Mouse (Mus musculus) heart, postnatal 0 days (tissue): ENCODE measurements around the gene Med25. TPM values are rescaled to one million over a fixed set of nuclear protein-coding genes. Genes with fewer than 3 reads are reported as not detected.

Experiments
- ATAC-seq: fragments of 200-750 bp; cut with Nextera tagmentation; 2 replicates; pipeline ENCODE4 v1.8.0; 2017; ENCODE audit warnings: low read depth, moderate number of reproducible peaks, moderate library complexity; ENCODE audit not compliant: insufficient read depth
- DNase-seq: peaks from one replicate; pipeline ENCODE4 v3.0.0-alpha.2; 2016; ENCODE audit warnings: low spot score
- H3K27ac ChIP-seq: fragments of 300-500 bp; sonication (generic); 2 replicates; pipeline ENCODE4 v1.5.1; 2014; ENCODE audit warnings: low read depth, mild to moderate bottlenecking
- H3K27me3 ChIP-seq: fragments of 300-500 bp; sonication (generic); 2 replicates; pipeline ENCODE4 v1.6.1; 2014; ENCODE audit warnings: low read length, mixed read lengths; ENCODE audit not compliant: control insufficient read depth, insufficient read depth
- H3K36me3 ChIP-seq: fragments of 300-500 bp; sonication (generic); replicated peaks from 2 replicates; pipeline ENCODE4 v1.6.1; 2014; ENCODE audit warnings: low read length, mixed read lengths; ENCODE audit not compliant: control insufficient read depth, insufficient read depth
- H3K4me1 ChIP-seq: fragments of 300-500 bp; sonication (generic); 2 replicates; pipeline ENCODE4 v1.6.1; 2014; ENCODE audit warnings: antibody characterized with exemption; ENCODE audit not compliant: control insufficient read depth, insufficient read depth
- H3K4me2 ChIP-seq: fragments of 300-500 bp; sonication (generic); 2 replicates; pipeline ENCODE4 v1.6.1; 2014; ENCODE audit warnings: low read depth, mild to moderate bottlenecking, low read length, moderate library complexity
- H3K4me3 ChIP-seq: fragments of 300-500 bp; sonication (generic); 2 replicates; pipeline ENCODE4 v1.5.1; 2014; ENCODE audit warnings: low read depth, low read length
- H3K9ac ChIP-seq: fragments of 300-500 bp; sonication (generic); replicated peaks from 2 replicates; pipeline ENCODE4 v1.6.1; 2014; ENCODE audit warnings: low read depth, low read length, mixed read lengths
- H3K9me3 ChIP-seq: fragments of 300-500 bp; sonication (generic); replicated peaks from 2 replicates; pipeline ENCODE4 v1.6.1; 2016; ENCODE audit warnings: low read length; ENCODE audit not compliant: control insufficient read depth
- CTCF ChIP-seq: IDR thresholded peaks from 2 replicates; pipeline ENCODE4 v1.5.1; 2016; ENCODE audit warnings: antibody characterized with exemption, control low read depth, low read depth
- EP300 ChIP-seq: IDR thresholded peaks from 2 replicates; pipeline ENCODE4 v1.6.1; 2016; ENCODE audit warnings: antibody characterized with exemption, low read depth
- WGBS: fragments of 180-500 bp; shearing (Covaris S2); extraction: QIAGEN DNeasy Blood & Tissue Kit; methylation state at CpG from one replicate; pipeline ENCODE4 v1.1.7; 2014; 5-methylcytosine and 5-hydroxymethylcytosine counted together
- polyA plus RNA-seq: library from polyadenylated mRNA; unstranded; fragments of >200 nt; fragmentation: Nextera tagmentation; extraction: Ambion mirVana; gene quantifications from 2 replicates; pipeline ENCODE4 v1.2.1, GENCODE M21; 2015
- total RNA-seq: library from RNA; depleted of rRNA; stranded (reverse); fragments of >200 nt; gene quantifications from 2 replicates; pipeline ENCODE4 v1.2.3, GENCODE M21; 2014; ENCODE audit warnings: low replicate concordance

Gene Med25
- total and polyA plus RNA-seq, 2 experiments from 2014 or later: 73.3 to 112 TPM

DNA sequence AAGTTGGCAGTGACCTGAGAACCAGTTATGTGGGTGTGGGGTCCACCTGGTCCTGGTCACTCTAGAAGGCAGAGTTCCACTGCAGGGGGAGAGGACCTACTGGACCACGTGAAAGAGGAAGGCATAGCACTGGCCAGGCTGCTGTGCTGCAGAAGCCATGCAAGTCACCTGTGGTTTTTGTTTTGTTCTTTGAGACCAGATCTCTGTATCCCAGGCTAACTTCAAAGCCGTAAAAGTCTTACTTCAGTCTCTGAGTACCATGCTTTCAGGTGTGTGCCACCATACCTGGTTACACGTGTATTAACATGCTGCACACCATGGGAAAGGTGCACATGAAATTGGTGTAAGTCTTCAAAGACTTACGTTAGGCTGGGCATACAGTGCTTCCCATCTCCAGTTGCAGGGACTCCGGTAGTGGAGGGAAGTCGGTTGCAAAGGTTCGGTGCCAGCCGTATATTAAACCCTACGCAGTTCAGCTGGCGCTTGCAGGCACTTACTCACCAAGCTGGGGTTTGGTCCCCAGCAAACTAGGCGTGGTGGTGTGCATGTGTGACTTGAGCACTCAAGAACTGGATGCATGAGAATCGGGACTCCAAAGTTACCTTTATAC, 40.8 kb downstream of the Med25 start:
- ATAC-seq: no peak
- DNase-seq: no peak
- Histone ChIP-seq H3K4me3 (no peak overlapping the region), H3K4me2 (no peak overlapping the region), H3K9me3 (no peaks in the 10 kb centered on the region), H3K27ac (no peak overlapping the region), H3K27me3 (no peaks in the 10 kb centered on the region), H3K36me3 (peaks cover 7% of the 10 kb centered on the region), H3K9ac (no peak overlapping the region), H3K4me1 (peaks cover 34% of the 10 kb centered on the region)
- 88% methylated on average over 12 of the region's 12 CpGs for WGBS
- TF ChIP-seq EP300 (no peak), CTCF (no peak)

DNA sequence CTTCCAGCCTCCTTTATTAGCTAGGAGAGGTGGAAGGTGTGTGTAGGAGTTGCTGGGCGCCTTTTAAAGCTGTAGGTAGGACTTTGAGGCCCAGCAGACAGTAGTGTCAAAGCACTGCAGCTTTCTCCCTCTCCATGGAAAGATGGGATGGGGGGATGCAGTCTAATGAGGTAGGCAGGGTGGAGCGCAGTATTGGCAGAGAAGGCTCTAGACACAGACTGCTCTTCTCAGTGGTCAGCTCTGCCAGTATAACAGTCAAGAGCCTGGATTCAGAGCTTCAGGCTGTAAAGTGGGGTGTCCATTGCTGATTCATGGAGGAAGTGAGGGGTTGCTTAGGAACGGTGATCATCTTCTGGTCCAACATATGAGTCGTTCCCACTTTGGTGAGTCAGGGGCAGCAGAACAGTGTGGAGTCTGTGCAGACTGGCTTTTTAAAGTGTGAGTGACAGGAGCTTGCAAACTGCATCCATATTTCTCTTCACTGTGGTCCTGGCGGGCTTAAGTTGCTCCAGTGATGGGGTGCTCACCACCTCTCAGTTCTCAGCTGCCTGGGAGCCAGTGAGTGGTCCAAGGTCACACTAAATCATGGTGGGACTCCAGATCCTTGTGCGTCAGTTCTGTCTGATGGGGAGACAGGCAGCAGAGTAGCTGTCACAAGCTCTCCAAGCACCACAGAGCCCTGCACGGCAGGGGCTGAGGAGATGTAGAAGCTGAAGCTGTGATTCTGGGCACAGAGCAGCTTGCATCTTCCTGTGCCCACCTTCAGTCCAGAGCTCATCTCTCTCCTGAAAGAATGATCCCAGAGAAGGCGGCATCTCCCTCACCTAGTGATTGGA, 41.5 kb downstream of the Med25 start:
- WGBS: 56% methylated on average over 8 of the region's 8 CpGs
- peak overlapping the region; percentile 98 for H3K27ac ChIP-seq
- no peak for TF ChIP-seq CTCF
- no peak for TF ChIP-seq EP300
- H3K9me3 ChIP-seq: no peaks in the 10 kb centered on the region
- no peaks in the 10 kb centered on the region for H3K27me3 ChIP-seq
- H3K36me3 ChIP-seq: peaks cover 14% of the 10 kb centered on the region
- H3K4me2 ChIP-seq: peak overlapping the region; percentile 82
- H3K9ac ChIP-seq: peak overlapping the region; percentile 83
- H3K4me1 ChIP-seq: peaks cover 28% of the 10 kb centered on the region
- peak overlapping the region; percentile 81 for H3K4me3 ChIP-seq
- no peak for ATAC-seq
- no peak for DNase-seq

DNA sequence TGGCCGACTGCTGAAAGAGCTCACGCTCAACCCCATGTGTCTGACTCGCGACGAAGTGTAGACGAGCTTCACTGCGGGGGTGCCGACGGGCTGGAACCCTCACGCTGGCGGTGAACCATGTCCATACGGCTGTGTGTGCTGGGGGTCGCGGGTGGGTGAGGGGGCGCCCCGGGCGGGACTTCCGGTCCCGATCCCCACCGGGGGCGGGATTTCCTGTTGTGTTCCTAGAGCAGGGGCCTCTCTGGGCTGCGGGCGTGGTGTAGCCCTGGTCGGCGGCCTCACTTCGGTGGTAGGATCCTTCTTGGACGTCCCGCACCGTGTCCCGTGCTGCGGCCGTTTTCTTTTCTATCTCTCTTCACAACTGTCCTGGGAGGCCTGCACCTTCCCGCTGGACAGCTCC, 42.4 kb downstream of the Med25 start:
- ATAC-seq: peak; percentile 15
- H3K27me3 ChIP-seq: no peaks in the 10 kb centered on the region
- H3K4me2 ChIP-seq: peak overlapping the region; percentile 82
- H3K36me3 ChIP-seq: peaks cover 23% of the 10 kb centered on the region
- peaks cover 25% of the 10 kb centered on the region for H3K4me1 ChIP-seq
- peak overlapping the region; percentile 81 for H3K4me3 ChIP-seq
- H3K27ac ChIP-seq: peak overlapping the region; percentile 98
- peak overlapping the region; percentile 83 for H3K9ac ChIP-seq
- no peaks in the 10 kb centered on the region for H3K9me3 ChIP-seq
- TF ChIP-seq EP300 (no peak; the same call in 1 of the 2 replicates), CTCF (no peak)
- 0% methylated on average over 32 of the region's 33 CpGs for WGBS
- DNase-seq: peak; percentile 63

DNA sequence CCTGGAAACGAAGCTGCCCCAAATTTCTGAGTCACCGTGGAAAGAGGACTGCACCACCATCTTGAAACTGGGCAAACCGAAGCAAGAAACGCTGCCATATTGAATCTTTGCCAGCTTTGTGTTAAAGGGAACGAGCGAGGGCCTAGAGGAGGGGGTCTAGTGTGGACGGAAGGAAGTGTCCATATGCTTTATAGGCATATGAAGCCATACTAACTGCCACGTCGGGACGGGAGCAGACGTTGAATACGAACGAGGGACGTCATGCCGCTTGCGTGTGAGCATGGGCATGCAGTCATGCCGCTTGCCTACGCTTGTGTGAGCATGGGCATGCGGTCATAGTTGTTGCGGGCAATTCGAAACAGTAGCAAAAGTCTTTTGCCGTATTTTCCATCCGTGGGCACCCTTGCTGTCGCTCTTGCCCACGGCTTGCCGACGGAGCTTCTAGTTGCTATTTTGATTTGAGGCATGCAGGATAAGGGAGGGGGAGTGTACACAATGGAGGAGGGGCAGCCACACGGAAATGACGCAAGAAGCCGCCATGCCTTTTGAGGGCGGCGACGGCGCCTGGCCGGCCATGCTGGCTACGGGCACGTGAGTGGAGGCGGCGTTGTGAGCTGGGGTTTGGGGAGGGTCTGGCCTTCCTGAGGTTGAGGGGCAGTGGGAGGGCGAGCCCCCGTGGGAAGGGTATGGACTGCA, 42.9 kb downstream of the Med25 start:
- under 1% methylated on average over 41 of the region's 41 CpGs for WGBS
- peak overlapping the region; percentile 81 for H3K4me3 ChIP-seq
- TF ChIP-seq CTCF (no peak), EP300 (0 out of 2 replicates have a peak, but pooled peaks have one; percentile 62)
- H3K9ac ChIP-seq: peak overlapping the region; percentile 83
- peaks cover 21% of the 10 kb centered on the region for H3K4me1 ChIP-seq
- peaks cover 29% of the 10 kb centered on the region for H3K36me3 ChIP-seq
- H3K4me2 ChIP-seq: peak overlapping the region; percentile 82
- no peaks in the 10 kb centered on the region for H3K27me3 ChIP-seq
- DNase-seq (peak; percentile 96), ATAC-seq (peak; percentile 67)
- H3K27ac ChIP-seq: peak overlapping the region; percentile 98
- H3K9me3 ChIP-seq: no peaks in the 10 kb centered on the region

DNA sequence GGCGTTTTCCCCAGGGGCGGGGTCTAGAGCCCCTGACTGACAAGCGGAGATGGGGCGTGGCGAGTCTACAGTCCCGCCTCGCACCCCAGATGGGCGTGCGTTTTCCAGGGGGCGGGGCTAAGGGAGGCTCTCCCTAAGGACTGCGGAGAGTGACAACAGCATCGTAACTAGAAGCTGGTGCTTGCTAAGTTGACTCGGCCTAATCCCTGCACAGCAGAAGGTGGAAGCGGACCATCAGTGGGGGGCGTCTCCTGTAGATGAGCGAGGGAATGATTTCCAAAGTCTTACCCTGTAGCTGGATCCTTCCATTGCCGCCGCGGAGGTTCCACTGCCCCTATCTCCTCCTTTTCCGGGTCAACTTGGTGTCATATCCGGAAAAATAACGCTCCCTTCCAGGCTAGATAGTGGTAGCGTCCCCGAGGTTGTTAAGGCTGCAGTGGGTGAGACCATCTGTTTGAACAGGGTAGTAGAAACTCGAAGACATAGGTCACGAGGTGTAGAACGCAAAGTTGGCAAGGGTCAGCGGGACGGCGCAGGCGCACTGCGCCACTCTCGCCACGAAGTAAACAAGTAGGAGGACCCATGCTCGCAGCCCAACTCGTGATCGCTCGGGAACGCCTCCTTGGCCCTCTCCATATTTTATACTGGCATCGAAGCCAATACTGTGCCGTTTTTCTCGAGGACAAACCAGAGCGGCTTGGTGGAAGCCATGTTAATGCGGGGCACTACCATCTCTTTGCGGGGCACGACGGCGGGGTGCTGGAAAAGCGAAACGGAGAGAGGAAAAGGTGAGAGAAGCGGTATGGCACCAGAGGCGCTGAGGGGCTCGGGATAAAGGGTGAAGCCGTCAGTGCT, 43.7 kb downstream of the Med25 start, which contains the start of the genes Akt1s1 and Tbc1d17:
Gene Akt1s1, plus strand, starts transcription at position 431 of the 855 bp plus-strand sequence.
Gene Tbc1d17, minus strand, starts transcription at position 519 of the 855 bp plus-strand sequence.
- H3K4me1 ChIP-seq: peaks cover 20% of the 10 kb centered on the region
- peak within 1 kb of the TSS; percentile 83 for H3K9ac ChIP-seq
- ATAC-seq: peak; percentile 83
- under 1% methylated on average over 54 of the region's 54 CpGs for WGBS
- no peaks in the 10 kb centered on the region for H3K9me3 ChIP-seq
- H3K4me3 ChIP-seq: peak within 1 kb of the TSS; percentile 81
- peaks cover 37% of the 10 kb centered on the region for H3K36me3 ChIP-seq
- TF ChIP-seq EP300 (peak; percentile 91), CTCF (no peak)
- no peaks in the 10 kb centered on the region for H3K27me3 ChIP-seq
- DNase-seq: peak; percentile 99
- H3K4me2 ChIP-seq: peak within 1 kb of the TSS; percentile 82
- peak within 1 kb of the TSS; percentile 98 for H3K27ac ChIP-seq
